Mouse (Mus musculus) left cerebral cortex, adult 11 months (tissue): ENCODE measurements at regions not wholly inside any gene's neighbourhood (a gene's known extent, or its start where the extent isn't known, plus 50 kb on each side); places are given as distances from the start of the nearest gene placed in this dataset.

Source experiments
- DNase-seq: peaks from one replicate; pipeline ENCODE4 v3.0.0; 2022; ENCODE audit warnings: low spot score

GRCm38 (mm10) chr15:6934564-6934980, 59.8 kb upstream of the Osmr start:
- DNase-seq = no peak

- DNase-seq = no peak
Observed at GRCm38 (mm10) chr15:6941491-6941890, 66.7 kb upstream of the Osmr start.

- DNase-seq = no peak
Observed at GRCm38 (mm10) chr15:6949236-6949635, 74.5 kb upstream of the Osmr start.

GRCm38 (mm10) chr15:6949686-6950085, 74.9 kb upstream of the Osmr start:
- DNase-seq = no peak

DNA sequence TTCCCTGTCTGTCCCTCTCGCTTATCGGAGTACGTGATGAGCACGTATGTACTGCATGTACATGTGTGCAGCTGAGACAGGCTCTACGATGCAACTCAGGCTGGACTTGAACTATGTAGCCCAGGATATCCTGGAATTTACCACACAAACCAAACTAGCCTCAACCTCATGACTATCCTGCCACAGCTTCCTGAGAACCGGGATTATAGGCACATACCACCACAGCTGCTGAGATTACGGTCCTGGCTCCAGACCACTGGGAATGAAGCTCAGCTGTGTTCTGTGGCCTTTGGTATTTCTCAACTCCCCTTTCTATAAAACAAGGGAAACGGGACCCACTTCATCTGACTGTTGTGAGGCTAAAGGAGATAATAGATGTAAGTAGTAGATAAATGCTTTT, 75.7 kb upstream of the Osmr start:
- DNase-seq = no peak

DNA sequence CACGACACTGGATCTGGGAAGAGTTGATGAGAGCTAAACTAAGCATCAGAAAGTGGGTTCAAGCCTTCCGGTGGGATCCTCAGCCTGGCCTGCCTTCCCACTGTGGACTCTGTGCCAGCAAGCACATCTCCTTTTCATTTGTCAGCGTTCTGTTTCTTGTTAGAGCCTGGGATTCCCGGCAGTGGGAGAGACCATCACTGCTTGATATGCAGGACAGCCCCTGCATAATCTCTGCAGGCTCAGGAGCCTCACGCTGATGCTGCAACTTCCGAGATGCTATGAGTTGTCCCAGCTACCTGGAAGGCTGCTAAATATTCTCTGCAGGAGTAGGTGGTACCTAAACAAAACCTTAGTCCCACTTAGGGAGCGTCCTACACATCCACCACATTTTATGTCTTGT, 78.8 kb upstream of the Osmr start:
- no peak for DNase-seq

- peak; percentile 15 for DNase-seq
Observed at GRCm38 (mm10) chr15:6953970-6954791, 79.4 kb upstream of the Osmr start.

DNA sequence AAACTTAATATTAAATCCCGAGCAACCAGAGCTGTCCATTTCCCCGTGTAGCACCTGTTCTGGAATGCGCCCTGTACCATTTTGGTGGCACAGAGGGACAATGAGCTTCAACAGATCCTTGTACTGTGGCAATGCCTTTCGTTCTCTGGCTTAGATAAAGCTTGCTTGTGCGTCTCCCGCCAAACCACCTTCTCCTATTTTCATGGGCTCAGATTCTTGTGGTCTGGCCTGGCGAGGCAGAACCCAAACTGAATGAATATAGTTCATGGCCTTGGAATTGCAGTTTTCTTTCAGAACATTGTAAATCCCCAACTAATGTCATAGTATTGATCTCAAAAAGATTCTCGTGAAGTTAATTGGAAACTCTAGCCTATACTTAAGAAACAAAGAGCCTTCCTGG, 85.1 kb upstream of the Osmr start:
- DNase-seq = no peak

GRCm38 (mm10) chr15:6960753-6961746, 86.3 kb upstream of the Osmr start:
- DNase-seq = no peak

- no peak for DNase-seq
Observed at GRCm38 (mm10) chr15:6964635-6965034, 89.9 kb upstream of the Osmr start.

- no peak for DNase-seq
Observed at GRCm38 (mm10) chr15:6965446-6965845, 90.7 kb upstream of the Osmr start.

DNA sequence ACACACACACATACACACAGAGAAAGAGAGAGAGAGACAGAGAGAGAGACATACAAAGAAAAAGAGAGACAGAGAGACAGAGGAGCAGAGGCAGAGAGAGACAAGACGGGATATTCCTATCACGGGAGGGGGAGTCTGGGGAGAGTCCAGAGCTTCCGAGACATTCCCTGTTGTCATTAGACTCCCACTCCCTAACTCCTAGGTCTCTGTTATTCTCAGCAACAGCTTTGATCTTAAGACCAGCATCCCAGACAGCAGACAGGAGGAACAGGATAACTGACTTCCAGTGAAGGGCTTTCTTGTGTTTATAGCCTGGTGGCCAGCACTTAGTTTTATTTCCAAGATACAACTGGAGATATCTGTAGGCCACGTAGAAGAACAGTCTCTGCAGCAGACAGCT, 99.6 kb upstream of the Osmr start:
- DNase-seq = no peak

- DNase-seq = no peak
Observed at GRCm38 (mm10) chr15:6981430-6981829, 106.7 kb upstream of the Osmr start.

- DNase-seq = no peak
Observed at GRCm38 (mm10) chr15:6983320-6983719, 107.1 kb upstream of the Lifr start.

- DNase-seq = peak; percentile 48
Observed at GRCm38 (mm10) chr15:6988187-6988586, 102.2 kb upstream of the Lifr start.

DNA sequence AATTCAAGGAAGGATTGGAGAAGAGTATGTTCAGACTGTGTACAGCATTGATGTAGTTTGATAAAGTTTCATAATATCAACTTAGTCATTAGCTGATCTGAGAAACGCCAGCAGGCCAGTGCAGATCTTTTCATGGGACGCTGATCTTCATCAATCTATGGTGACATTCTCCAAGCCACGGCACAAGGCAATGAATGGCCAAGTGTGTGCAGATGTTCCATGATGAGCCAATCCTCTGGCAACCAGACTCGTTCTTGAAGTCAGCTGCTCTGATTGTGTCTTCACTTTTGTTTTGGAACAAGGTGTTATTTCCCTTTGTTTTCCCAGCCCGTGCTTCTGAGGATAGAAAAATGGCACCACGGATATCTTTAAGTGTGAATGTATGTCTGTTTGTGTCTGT, 101.3 kb upstream of the Lifr start:
- no peak for DNase-seq

- DNase-seq = no peak
Observed at GRCm38 (mm10) chr15:6993226-6993625, 97.2 kb upstream of the Lifr start.

- no peak for DNase-seq
Observed at GRCm38 (mm10) chr15:6995246-6995645, 95.2 kb upstream of the Lifr start.

- DNase-seq = no peak
Observed at GRCm38 (mm10) chr15:6997871-6998270, 92.5 kb upstream of the Lifr start.

DNA sequence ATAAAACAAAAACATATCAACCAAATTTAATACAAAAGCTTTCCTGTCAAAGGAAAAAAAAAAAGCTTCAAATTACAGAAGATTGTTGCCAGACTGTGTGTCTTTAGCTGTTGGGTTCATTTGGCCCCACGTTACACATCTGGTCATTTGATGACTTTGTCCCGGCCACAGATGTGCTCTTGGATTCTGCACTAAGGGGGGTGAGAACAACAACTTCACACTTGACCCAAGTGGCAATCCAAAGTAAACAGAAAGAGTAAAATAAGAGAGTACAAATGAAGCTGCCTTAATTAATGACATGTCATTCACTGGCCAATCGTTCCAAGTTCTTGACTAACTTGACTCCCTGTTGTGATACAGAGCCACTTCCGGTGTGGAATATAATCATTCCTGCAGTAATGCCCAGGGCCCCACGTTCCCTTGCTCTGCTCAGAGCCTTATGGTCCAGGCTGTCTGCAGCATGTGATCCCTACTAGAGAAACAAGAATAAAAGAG, 91.8 kb upstream of the Lifr start:
- no peak for DNase-seq

- DNase-seq = no peak
Observed at GRCm38 (mm10) chr15:6999667-7000066, 90.7 kb upstream of the Lifr start.

- no peak for DNase-seq
Observed at GRCm38 (mm10) chr15:7002226-7002625, 88.2 kb upstream of the Lifr start.

- DNase-seq = no peak
Observed at GRCm38 (mm10) chr15:7003311-7003710, 87.1 kb upstream of the Lifr start.
